Mouse (Mus musculus) myocyte (in vitro differentiated cells): ENCODE data around the gene Chst3.
"Not testable (repeated sequence)": the region's sequence is repeated elsewhere in the genome, so short reads cannot be mapped to it uniquely, and the experiment has no call there.

ENCODE experiments used
- E2F4 ChIP-seq: IDR thresholded peaks from one replicate; pipeline ENCODE4 v1.6.1; 2011; ENCODE audit warnings: mild to moderate bottlenecking, control low read depth, moderate library complexity; ENCODE audit not compliant: insufficient read depth
- POLR2A ChIP-seq: IDR thresholded peaks from one replicate; pipeline ENCODE4 v1.6.1; 2011; ENCODE audit warnings: low read depth, mild to moderate bottlenecking, control low read depth, moderate library complexity; ENCODE audit not compliant: insufficient read length
- USF1 ChIP-seq: IDR thresholded peaks from one replicate; pipeline ENCODE4 v1.6.1; 2011; ENCODE audit warnings: low read depth, mild to moderate bottlenecking, control low read depth, moderate library complexity

- not testable (repeated sequence) for TF ChIP-seq POLR2A, E2F4, USF1
These were observed 83.0 kb downstream of the Chst3 start for GRCm38 (mm10) chr10:60136010-60136409.
